22 mouse cellular contexts compared by ENCODE assay signal in genomic region chr10:67559765-67560394, GRCm38 (mm10). TPM values are rescaled to one million over a fixed set of nuclear protein-coding genes. Genes with fewer than 3 reads are reported as not detected.
DNase-seq lines count a peak whose midpoint lies in the region; ATAC-seq lines count a peak whose summit lies in the region.
"Had no signal": no experiment of that assay in that cellular context is flagged by ENCODE, and none has a peak within 500 bp of the region (broad histone marks: within the 10 kb centered on the region; RNA-seq: fewer than 3 reads in every experiment).

No protein-coding gene starts in this region.

- intact Hi-C loops in left cerebral cortex, postnatal 25 days (cut with DNase I), result no loop called here

- no peak overlapping the region for H3K4me2 ChIP-seq in hindbrain, embryonic 12.5 days (replicated peaks)
- 0 out of 2 replicates have a peak overlapping the region, but pooled peaks have one; percentile 11 for H3K4me2 ChIP-seq in forebrain, embryonic 12.5 days
- 0 out of 2 replicates have a peak overlapping the region, but pooled peaks have one; percentile 19 for H3K4me2 ChIP-seq in midbrain, embryonic 16.5 days (ENCODE audit: low read length)
- H3K4me2 ChIP-seq in kidney, embryonic 16.5 days (replicated peaks; ENCODE audit: low read depth, low read length), result no peak overlapping the region
- H3K4me2 ChIP-seq: embryonic facial prominence, embryonic 15.5 days; heart, embryonic 15.5 days; limb, embryonic 13.5 days had no signal

- DNase-seq in hindbrain, embryonic 10.5 days (ENCODE audit: low spot score), result no peak
- DNase-seq in MN1 (ENCODE audit: low spot score), result peak; percentile 20
- no peak for DNase-seq in adrenal gland, postnatal 10 days
- DNase-seq in left cerebral cortex, postnatal 25 days (ENCODE audit: low spot score in 2 of 2), result no peak
- DNase-seq: adrenal gland, postnatal 14 days; cerebellum, adult 2 months; gastrocnemius, postnatal 10 days; heart, adult 2 months; kidney, adult 11 months; kidney, postnatal 14 days; layer of hippocampus, adult 9-11 months; lung, postnatal 10 days; thymus, postnatal 4 days had no signal

- H3K27ac ChIP-seq in hindbrain, embryonic 12.5 days, result no peak overlapping the region
- no peak overlapping the region for H3K27ac ChIP-seq in hindbrain, embryonic 10.5 days
- H3K27ac ChIP-seq in forebrain, embryonic 12.5 days, result no peak overlapping the region
- H3K27ac ChIP-seq in midbrain, embryonic 16.5 days (ENCODE audit: low read length), result no peak overlapping the region
- H3K27ac ChIP-seq in kidney, embryonic 16.5 days (ENCODE audit: low read length), result no peak overlapping the region
- H3K27ac ChIP-seq: embryonic facial prominence, embryonic 15.5 days; heart, adult 2 months; heart, embryonic 15.5 days; limb, embryonic 13.5 days; liver, embryonic 14.5 days had no signal

- H3K9ac ChIP-seq in hindbrain, embryonic 12.5 days, result no peak overlapping the region
- no peak overlapping the region for H3K9ac ChIP-seq in forebrain, embryonic 12.5 days
- no peak overlapping the region for H3K9ac ChIP-seq in midbrain, embryonic 16.5 days (ENCODE audit: low read depth, low read length)
- no peak overlapping the region for H3K9ac ChIP-seq in kidney, embryonic 16.5 days (replicated peaks; ENCODE audit: low read length)
- H3K9ac ChIP-seq: embryonic facial prominence, embryonic 15.5 days; heart, embryonic 15.5 days; limb, embryonic 13.5 days; liver, embryonic 14.5 days had no signal

- peak; percentile 73 for ATAC-seq in hindbrain, embryonic 12.5 days (ENCODE audit: low FRiP score)
- peak; percentile 91 for ATAC-seq in forebrain, embryonic 12.5 days (ENCODE audit: low FRiP score)
- no peak for ATAC-seq in midbrain, embryonic 16.5 days
- no peak for ATAC-seq in kidney, embryonic 16.5 days (ENCODE audit: low FRiP score, low TSS enrichment)

- 47% methylated on average over 13 of the region's 13 CpGs for WGBS in hindbrain, embryonic 12.5 days
- 59% methylated on average over 13 of the region's 13 CpGs for WGBS in hindbrain, embryonic 10.5 days
- 9% methylated on average over 13 of the region's 13 CpGs for WGBS in forebrain, embryonic 12.5 days
- WGBS in midbrain, embryonic 16.5 days, result 29% methylated on average over 13 of the region's 13 CpGs
- 56% methylated on average over 13 of the region's 13 CpGs for WGBS in kidney, embryonic 16.5 days

- H3K9me3 ChIP-seq in hindbrain, embryonic 12.5 days (replicated peaks), result peaks cover 9% of the 10 kb centered on the region
- H3K9me3 ChIP-seq in hindbrain, embryonic 10.5 days, result 0 out of 2 replicates have a peak, but pooled peaks cover 3% of the 10 kb centered on the region
- H3K9me3 ChIP-seq in forebrain, embryonic 12.5 days, result peaks cover 12% of the 10 kb centered on the region; the same call in 1 of the 2 replicates
- no peaks in the 10 kb centered on the region for H3K9me3 ChIP-seq in midbrain, embryonic 16.5 days (replicated peaks; ENCODE audit: control insufficient read depth, low read length, poor library complexity, severe bottlenecking)
- no peaks in the 10 kb centered on the region for H3K9me3 ChIP-seq in kidney, embryonic 16.5 days (ENCODE audit: low read length)
- H3K9me3 ChIP-seq: embryonic facial prominence, embryonic 15.5 days; heart, embryonic 15.5 days; limb, embryonic 13.5 days had no signal

- peaks cover 49% of the 10 kb centered on the region for H3K27me3 ChIP-seq in hindbrain, embryonic 12.5 days
- H3K27me3 ChIP-seq in hindbrain, embryonic 10.5 days (ENCODE audit: insufficient read depth, poor library complexity, severe bottlenecking), result peaks cover 26% of the 10 kb centered on the region; the same call in 1 of the 2 replicates
- H3K27me3 ChIP-seq in forebrain, embryonic 12.5 days, result peaks cover 89% of the 10 kb centered on the region
- H3K27me3 ChIP-seq in midbrain, embryonic 16.5 days (ENCODE audit: control insufficient read depth, insufficient read depth, low read depth, low read length), result peaks cover 2% of the 10 kb centered on the region
- peaks cover 4% of the 10 kb centered on the region; the same call in 1 of the 2 replicates for H3K27me3 ChIP-seq in kidney, embryonic 16.5 days (ENCODE audit: insufficient read depth, low read length)
- H3K27me3 ChIP-seq: embryonic facial prominence, embryonic 15.5 days; heart, embryonic 15.5 days had no signal

- H3K4me3 ChIP-seq in hindbrain, embryonic 12.5 days, result no peak overlapping the region
- H3K4me3 ChIP-seq in hindbrain, embryonic 10.5 days, result no peak overlapping the region
- H3K4me3 ChIP-seq in forebrain, embryonic 12.5 days (replicated peaks), result no peak overlapping the region
- no peak overlapping the region for H3K4me3 ChIP-seq in midbrain, embryonic 16.5 days (ENCODE audit: low read depth, low read length)
- no peak overlapping the region for H3K4me3 ChIP-seq in kidney, embryonic 16.5 days (ENCODE audit: low read length)
- H3K4me3 ChIP-seq: embryonic facial prominence, embryonic 15.5 days; heart, adult 2 months; heart, embryonic 15.5 days; limb, embryonic 13.5 days; megakaryocyte, embryonic 14.5 days had no signal

- 0 out of 2 replicates have a peak, but pooled peaks cover 3% of the 10 kb centered on the region for H3K4me1 ChIP-seq in hindbrain, embryonic 12.5 days
- H3K4me1 ChIP-seq in hindbrain, embryonic 10.5 days (replicated peaks), result 0 out of 2 replicates have a peak, but pooled peaks cover 4% of the 10 kb centered on the region
- peaks cover 11% of the 10 kb centered on the region; the same call in 1 of the 2 replicates for H3K4me1 ChIP-seq in forebrain, embryonic 12.5 days
- H3K4me1 ChIP-seq in midbrain, embryonic 16.5 days (ENCODE audit: control insufficient read depth, insufficient read depth, low read length), result peaks cover 3% of the 10 kb centered on the region; the same call in 1 of the 2 replicates
- H3K4me1 ChIP-seq in kidney, embryonic 16.5 days (ENCODE audit: insufficient read depth, low read length), result no peaks in the 10 kb centered on the region
- H3K4me1 ChIP-seq: embryonic facial prominence, embryonic 15.5 days; heart, embryonic 15.5 days; limb, embryonic 13.5 days; megakaryocyte, embryonic 14.5 days had no signal

- H3K36me3 ChIP-seq in hindbrain, embryonic 12.5 days, result no peaks in the 10 kb centered on the region
- H3K36me3 ChIP-seq in hindbrain, embryonic 10.5 days, result no peaks in the 10 kb centered on the region
- no peaks in the 10 kb centered on the region for H3K36me3 ChIP-seq in forebrain, embryonic 12.5 days (replicated peaks)
- H3K36me3 ChIP-seq in midbrain, embryonic 16.5 days (ENCODE audit: control insufficient read depth, insufficient read depth, low read length), result no peaks in the 10 kb centered on the region
- no peaks in the 10 kb centered on the region for H3K36me3 ChIP-seq in kidney, embryonic 16.5 days (ENCODE audit: insufficient read depth, low read length)
- H3K36me3 ChIP-seq: embryonic facial prominence, embryonic 15.5 days; heart, embryonic 15.5 days; limb, embryonic 13.5 days had no signal

RNA-seq across cellular contexts. Expression of gene Ado, which starts 11.1 kb away (rescaled TPM):
- polyA plus RNA-seq in hindbrain, embryonic 12.5 days (2016; fragmentation: Nextera tagmentation; extraction: Ambion mirVana), result 82.2 and 83.2 TPM in 2 replicates
- polyA plus RNA-seq in hindbrain, embryonic 10.5 days (2016; fragmentation: Nextera tagmentation; extraction: Ambion mirVana), result 69.4 and 80.9 TPM in 2 replicates
- 56.2 and 62.6 TPM in 2 replicates for polyA plus RNA-seq in forebrain, embryonic 12.5 days (2016; fragmentation: Nextera tagmentation; extraction: Ambion mirVana)
- polyA plus RNA-seq in midbrain, embryonic 16.5 days (2015; fragmentation: Nextera tagmentation; extraction: Ambion mirVana), result 77.2 and 77.3 TPM in 2 replicates
- total RNA-seq in adrenal gland, postnatal 10 days (2021), result 10 to 100 TPM; 22.8 to 23.1 TPM
- total RNA-seq in left cerebral cortex, postnatal 25 days (2021), result 10 to 100 TPM; 37.5 to 38.8 TPM
- polyA plus RNA-seq in kidney, embryonic 16.5 days (2015; fragmentation: Nextera tagmentation; extraction: Ambion mirVana), result 73.1 and 74.9 TPM in 2 replicates

RNA-seq across cellular contexts. Expression of gene Egr2, which starts 24.6 kb away (rescaled TPM):
- polyA plus RNA-seq in hindbrain, embryonic 12.5 days (2016; fragmentation: Nextera tagmentation; extraction: Ambion mirVana), result 1.1 and 1.5 TPM in 2 replicates
- polyA plus RNA-seq in hindbrain, embryonic 10.5 days (2016; fragmentation: Nextera tagmentation; extraction: Ambion mirVana), result 0.56 and 2.0 TPM in 2 replicates
- polyA plus RNA-seq in forebrain, embryonic 12.5 days (2016; fragmentation: Nextera tagmentation; extraction: Ambion mirVana), result 0.20 and 0.37 TPM in 2 replicates
- polyA plus RNA-seq in midbrain, embryonic 16.5 days (2015; fragmentation: Nextera tagmentation; extraction: Ambion mirVana), result 0.45 and 0.68 TPM in 2 replicates
- total RNA-seq in adrenal gland, postnatal 10 days (2021), result 1 to 10 TPM; 1.1 to 1.2 TPM
- 10 to 100 TPM; 13.8 to 15.7 TPM for total RNA-seq in left cerebral cortex, postnatal 25 days (2021)
- 0.64 and 1.1 TPM in 2 replicates for polyA plus RNA-seq in kidney, embryonic 16.5 days (2015; fragmentation: Nextera tagmentation; extraction: Ambion mirVana)

Comparison
In these comparisons a context has a peak if more than half of its experiments do, and no peak if none do; other contexts are left out.
1. ATAC-seq: peak in hindbrain, embryonic 12.5 days (single experiment) and forebrain, embryonic 12.5 days (single experiment); none in midbrain, embryonic 16.5 days (single experiment) and kidney, embryonic 16.5 days (single experiment).
2. H3K4me2 ChIP-seq: peak in forebrain, embryonic 12.5 days (single experiment) and midbrain, embryonic 16.5 days (single experiment); none in hindbrain, embryonic 12.5 days (single experiment) and kidney, embryonic 16.5 days (single experiment).